Mouse (Mus musculus): ENCODE data around the gene Ccdc85b. TPM values are rescaled to one million over a fixed set of nuclear protein-coding genes. Genes with fewer than 3 reads are reported as not detected.
"Not testable (repeated sequence)": the region's sequence is repeated elsewhere in the genome, so short reads cannot be mapped to it uniquely, and the experiment has no call there.

The Ccdc85b gene
- polyA plus RNA-seq (2015; fragmentation: Nextera tagmentation; extraction: Ambion mirVana) = 0.86 and 0.97 TPM in 2 replicates

- Histone ChIP-seq H3K4me1 (ENCODE audit: control insufficient read depth, low read depth, low read length) (peaks cover 34% of the 10 kb centered on the region), H3K4me2 (ENCODE audit: low read depth, low read length) (peak within 1 kb of the TSS; percentile 100), H3K4me3 (ENCODE audit: low read depth, low read length) (peak within 1 kb of the TSS; percentile 80), H3K9ac (ENCODE audit: low read depth, low read length) (peak within 1 kb of the TSS; percentile 77), H3K36me3 (ENCODE audit: control insufficient read depth, insufficient read depth) (no peaks in the 10 kb centered on the region), H3K27me3 (ENCODE audit: control insufficient read depth, insufficient read depth, low read depth, low read length) (no peaks in the 10 kb centered on the region), H3K9me3 (replicated peaks; ENCODE audit: control insufficient read depth, low read length) (no peaks in the 10 kb centered on the region), H3K27ac (ENCODE audit: low read length) (peak within 1 kb of the TSS; percentile 78)
- 13% methylated on average over 14 of the region's 14 CpGs for WGBS (ENCODE audit: insufficient replicate concordance)
- no peak for ATAC-seq (ENCODE audit: low read depth)
Measured at GRCm38 (mm10) chr19:5457746-5458442, at the start of gene Ccdc85b. Gene Ccdc85b (minus strand): TSS chr19:5457894.

GRCm38 (mm10) chr19:5503687-5504086, 46.0 kb upstream of the Ccdc85b start, which contains the start of gene 1700020D05Rik:
Gene 1700020D05Rik (minus strand): TSS chr19:5503787.
- ATAC-seq (ENCODE audit: low read depth) = no peak
- Histone ChIP-seq H3K4me2 (ENCODE audit: low read depth, low read length) (no peak within 1 kb of the TSS), H3K9ac (ENCODE audit: low read depth, low read length) (no peak within 1 kb of the TSS), H3K27ac (ENCODE audit: low read length) (no peak within 1 kb of the TSS), H3K4me1 (ENCODE audit: control insufficient read depth, low read depth, low read length) (peaks cover 2% of the 10 kb centered on the region; the same call in 1 of the 2 replicates), H3K4me3 (ENCODE audit: low read depth, low read length) (no peak within 1 kb of the TSS), H3K9me3 (replicated peaks; ENCODE audit: control insufficient read depth, low read length) (no peaks in the 10 kb centered on the region), H3K27me3 (ENCODE audit: control insufficient read depth, insufficient read depth, low read depth, low read length) (no peaks in the 10 kb centered on the region), H3K36me3 (ENCODE audit: control insufficient read depth, insufficient read depth) (no peaks in the 10 kb centered on the region)
- 72% methylated on average over 17 of the region's 17 CpGs for WGBS (ENCODE audit: insufficient replicate concordance)

GRCm38 (mm10) chr19:5500330-5500875, 42.7 kb upstream of the Ccdc85b start:
- Histone ChIP-seq H3K9me3 (replicated peaks; ENCODE audit: control insufficient read depth, low read length) (no peaks in the 10 kb centered on the region), H3K4me3 (ENCODE audit: low read depth, low read length) (no peak overlapping the region), H3K4me1 (ENCODE audit: control insufficient read depth, low read depth, low read length) (no peaks in the 10 kb centered on the region), H3K27me3 (ENCODE audit: control insufficient read depth, insufficient read depth, low read depth, low read length) (no peaks in the 10 kb centered on the region), H3K9ac (ENCODE audit: low read depth, low read length) (no peak overlapping the region), H3K4me2 (ENCODE audit: low read depth, low read length) (no peak overlapping the region), H3K27ac (ENCODE audit: low read length) (no peak overlapping the region), H3K36me3 (ENCODE audit: control insufficient read depth, insufficient read depth) (peaks cover 25% of the 10 kb centered on the region)
- 70% methylated on average over 2 of the region's 2 CpGs for WGBS (ENCODE audit: insufficient replicate concordance)
- no peak for ATAC-seq (ENCODE audit: low read depth)

- whole genome bisulfite sequencing (ENCODE audit: insufficient replicate concordance) = 90% methylated on average over 16 of the region's 16 CpGs
- no peaks in the 10 kb centered on the region for H3K9me3 ChIP-seq (replicated peaks; ENCODE audit: control insufficient read depth, low read length)
- H3K36me3 ChIP-seq (ENCODE audit: control insufficient read depth, insufficient read depth) = peaks cover 53% of the 10 kb centered on the region
- H3K9ac ChIP-seq (ENCODE audit: low read depth, low read length) = no peak overlapping the region
- H3K27ac ChIP-seq (ENCODE audit: low read length) = no peak overlapping the region
- no peaks in the 10 kb centered on the region for H3K27me3 ChIP-seq (ENCODE audit: control insufficient read depth, insufficient read depth, low read depth, low read length)
- H3K4me3 ChIP-seq (ENCODE audit: low read depth, low read length) = no peak overlapping the region
- no peak for ATAC-seq (ENCODE audit: low read depth)
- peaks cover 6% of the 10 kb centered on the region for H3K4me1 ChIP-seq (ENCODE audit: control insufficient read depth, low read depth, low read length)
- no peak overlapping the region for H3K4me2 ChIP-seq (ENCODE audit: low read depth, low read length)
Measured at GRCm38 (mm10) chr19:5496052-5496370, 38.3 kb upstream of the Ccdc85b start.

GRCm38 (mm10) chr19:5495353-5496051, 37.8 kb upstream of the Ccdc85b start:
- 84% methylated on average over 12 of the region's 12 CpGs for WGBS (ENCODE audit: insufficient replicate concordance)
- Histone ChIP-seq H3K27me3 (ENCODE audit: control insufficient read depth, insufficient read depth, low read depth, low read length) (no peaks in the 10 kb centered on the region), H3K4me2 (ENCODE audit: low read depth, low read length) (no peak overlapping the region), H3K9ac (ENCODE audit: low read depth, low read length) (no peak overlapping the region), H3K36me3 (ENCODE audit: control insufficient read depth, insufficient read depth) (peaks cover 53% of the 10 kb centered on the region), H3K27ac (ENCODE audit: low read length) (no peak overlapping the region), H3K9me3 (replicated peaks; ENCODE audit: control insufficient read depth, low read length) (no peaks in the 10 kb centered on the region), H3K4me3 (ENCODE audit: low read depth, low read length) (no peak overlapping the region), H3K4me1 (ENCODE audit: control insufficient read depth, low read depth, low read length) (peaks cover 6% of the 10 kb centered on the region)
- no peak for ATAC-seq (ENCODE audit: low read depth)

- H3K36me3 ChIP-seq (ENCODE audit: control insufficient read depth, insufficient read depth) = peaks cover 53% of the 10 kb centered on the region
- WGBS (ENCODE audit: insufficient replicate concordance) = 76% methylated on average over 3 of the region's 3 CpGs
- H3K4me2 ChIP-seq (ENCODE audit: low read depth, low read length) = no peak overlapping the region
- peaks cover 14% of the 10 kb centered on the region for H3K4me1 ChIP-seq (ENCODE audit: control insufficient read depth, low read depth, low read length)
- H3K9ac ChIP-seq (ENCODE audit: low read depth, low read length) = no peak overlapping the region
- no peak for ATAC-seq (ENCODE audit: low read depth)
- H3K9me3 ChIP-seq (replicated peaks; ENCODE audit: control insufficient read depth, low read length) = no peaks in the 10 kb centered on the region
- no peak overlapping the region for H3K4me3 ChIP-seq (ENCODE audit: low read depth, low read length)
- no peak overlapping the region for H3K27ac ChIP-seq (ENCODE audit: low read length)
- H3K27me3 ChIP-seq (ENCODE audit: control insufficient read depth, insufficient read depth, low read depth, low read length) = no peaks in the 10 kb centered on the region
Measured at GRCm38 (mm10) chr19:5494314-5494713, 36.6 kb upstream of the Ccdc85b start.

GRCm38 (mm10) chr19:5493301-5493721, 35.6 kb upstream of the Ccdc85b start:
- H3K4me2 ChIP-seq (ENCODE audit: low read depth, low read length); ATAC-seq (ENCODE audit: low read depth); H3K9me3 ChIP-seq (replicated peaks; ENCODE audit: control insufficient read depth, low read length); H3K27me3 ChIP-seq (ENCODE audit: control insufficient read depth, insufficient read depth, low read depth, low read length); H3K9ac ChIP-seq (ENCODE audit: low read depth, low read length); H3K27ac ChIP-seq (ENCODE audit: low read length); H3K4me3 ChIP-seq (ENCODE audit: low read depth, low read length): not testable (repeated sequence)
- Histone ChIP-seq H3K36me3 (ENCODE audit: control insufficient read depth, insufficient read depth) (peaks cover 53% of the 10 kb centered on the region), H3K4me1 (ENCODE audit: control insufficient read depth, low read depth, low read length) (peaks cover 22% of the 10 kb centered on the region)
- 83% methylated on average over 9 of the region's 9 CpGs for WGBS (ENCODE audit: insufficient replicate concordance)

- Histone ChIP-seq H3K4me1 (ENCODE audit: control insufficient read depth, low read depth, low read length) (peaks cover 27% of the 10 kb centered on the region), H3K9ac (ENCODE audit: low read depth, low read length) (no peak overlapping the region), H3K27ac (ENCODE audit: low read length) (no peak overlapping the region), H3K4me2 (ENCODE audit: low read depth, low read length) (no peak overlapping the region), H3K9me3 (replicated peaks; ENCODE audit: control insufficient read depth, low read length) (no peaks in the 10 kb centered on the region), H3K4me3 (ENCODE audit: low read depth, low read length) (no peak overlapping the region), H3K27me3 (ENCODE audit: control insufficient read depth, insufficient read depth, low read depth, low read length) (no peaks in the 10 kb centered on the region), H3K36me3 (ENCODE audit: control insufficient read depth, insufficient read depth) (peaks cover 49% of the 10 kb centered on the region)
- 83% methylated on average over 4 of the region's 4 CpGs for WGBS (ENCODE audit: insufficient replicate concordance)
- no peak for ATAC-seq (ENCODE audit: low read depth)
Measured at GRCm38 (mm10) chr19:5492641-5493040, 34.9 kb upstream of the Ccdc85b start.
